Mouse (Mus musculus) kidney, postnatal 0 days (tissue): Measurements from ENCODE around the gene Ppm1e. TPM values are rescaled to one million over a fixed set of nuclear protein-coding genes. Genes with fewer than 3 reads are reported as not detected.

ENCODE experiments used
- ATAC-seq: fragments of 200-750 bp; cut with Nextera tagmentation; replicated peaks from 2 replicates; pipeline ENCODE4 v1.8.0; 2017; ENCODE audit warnings: low read depth, moderate number of reproducible peaks, moderate TSS enrichment, moderate library complexity; ENCODE audit not compliant: low FRiP score
- DNase-seq: peaks from one replicate; pipeline ENCODE4 v3.0.0-alpha.2; 2016; ENCODE audit warnings: low spot score
- H3K27ac ChIP-seq: fragments of 300-500 bp; sonication (generic); 2 replicates; pipeline ENCODE4 v1.5.1; 2014; ENCODE audit warnings: mild to moderate bottlenecking
- H3K27me3 ChIP-seq: fragments of 300-500 bp; sonication (generic); 2 replicates; pipeline ENCODE4 v1.6.1; 2014; ENCODE audit warnings: low read length, mixed read lengths; ENCODE audit not compliant: insufficient read depth
- H3K36me3 ChIP-seq: fragments of 300-500 bp; sonication (generic); 2 replicates; pipeline ENCODE4 v1.6.1; 2014; ENCODE audit warnings: low read length, mixed read lengths; ENCODE audit not compliant: insufficient read depth
- H3K4me1 ChIP-seq: fragments of 300-500 bp; sonication (generic); replicated peaks from 2 replicates; pipeline ENCODE4 v1.6.1; 2014; ENCODE audit warnings: antibody characterized with exemption, low read length, mixed read lengths; ENCODE audit not compliant: insufficient read depth
- H3K4me2 ChIP-seq: fragments of 300-500 bp; sonication (generic); 2 replicates; pipeline ENCODE4 v1.6.1; 2014; ENCODE audit warnings: mild to moderate bottlenecking, low read length, moderate library complexity, mixed read lengths
- H3K4me3 ChIP-seq: fragments of 300-500 bp; sonication (generic); replicated peaks from 2 replicates; pipeline ENCODE4 v1.5.1; 2014; ENCODE audit warnings: low read depth, low read length
- H3K9ac ChIP-seq: fragments of 300-500 bp; sonication (generic); 2 replicates; pipeline ENCODE4 v1.6.1; 2014; ENCODE audit warnings: low read depth, low read length
- H3K9me3 ChIP-seq: fragments of 300-500 bp; sonication (generic); replicated peaks from 2 replicates; pipeline ENCODE4 v1.6.1; 2016; ENCODE audit warnings: low read length, inconsistent platforms, mixed read lengths
- CTCF ChIP-seq: IDR thresholded peaks from 2 replicates; pipeline ENCODE4 v1.5.1; 2016; ENCODE audit warnings: antibody characterized with exemption, low read depth, mild to moderate bottlenecking, moderate library complexity
- WGBS: fragments of 180-500 bp; shearing (Covaris S2); extraction: QIAGEN DNeasy Blood & Tissue Kit; methylation state at CpG from one replicate; pipeline ENCODE4 v1.1.7; 2014; 5-methylcytosine and 5-hydroxymethylcytosine counted together
- polyA plus RNA-seq: library from polyadenylated mRNA; unstranded; fragments of >200 nt; fragmentation: Nextera tagmentation; extraction: Ambion mirVana; gene quantifications from 2 replicates; pipeline ENCODE4 v1.2.1, GENCODE M21; 2015

Gene Ppm1e
- polyA plus RNA-seq, 1 experiment from 2014 or later = 2.1 TPM

- ATAC-seq (no peak), DNase-seq (no peak)
- H3K9me3 ChIP-seq = no peaks in the 10 kb centered on the region
- WGBS = 81% methylated on average over 2 of the region's 2 CpGs
- H3K4me3 ChIP-seq = no peak overlapping the region
- no peaks in the 10 kb centered on the region for H3K36me3 ChIP-seq
- TF ChIP-seq CTCF = no peak
- H3K27ac ChIP-seq = no peak overlapping the region
- H3K27me3 ChIP-seq = no peaks in the 10 kb centered on the region
- H3K4me2 ChIP-seq = no peak overlapping the region
- no peak overlapping the region for H3K9ac ChIP-seq
- H3K4me1 ChIP-seq = no peaks in the 10 kb centered on the region
Observed at GRCm38 (mm10) chr11:87286194-87286593, 72.6 kb downstream of the Ppm1e start.

- no peak for TF ChIP-seq CTCF
- no peaks in the 10 kb centered on the region for H3K27me3 ChIP-seq
- no peaks in the 10 kb centered on the region for H3K4me1 ChIP-seq
- WGBS = 72% methylated on average over 7 of the region's 7 CpGs
- DNase-seq = no peak
- no peaks in the 10 kb centered on the region for H3K9me3 ChIP-seq
- H3K9ac ChIP-seq = no peak overlapping the region
- no peak overlapping the region for H3K27ac ChIP-seq
- no peak for ATAC-seq
- H3K36me3 ChIP-seq = no peaks in the 10 kb centered on the region
- no peak overlapping the region for H3K4me2 ChIP-seq
- no peak overlapping the region for H3K4me3 ChIP-seq
Observed at GRCm38 (mm10) chr11:87281907-87282475, 76.8 kb downstream of the Ppm1e start.

GRCm38 (mm10) chr11:87279461-87279860, 79.4 kb downstream of the Ppm1e start:
- Histone ChIP-seq H3K27ac (no peak overlapping the region), H3K9ac (no peak overlapping the region), H3K36me3 (no peaks in the 10 kb centered on the region), H3K4me2 (no peak overlapping the region), H3K4me1 (no peaks in the 10 kb centered on the region), H3K27me3 (no peaks in the 10 kb centered on the region), H3K9me3 (no peaks in the 10 kb centered on the region), H3K4me3 (no peak overlapping the region)
- ATAC-seq (no peak), DNase-seq (peak; percentile 75)
- TF ChIP-seq CTCF = no peak
- 45% methylated on average over 5 of the region's 5 CpGs for WGBS

GRCm38 (mm10) chr11:87278807-87279206, 80.0 kb downstream of the Ppm1e start:
- H3K9me3 ChIP-seq = no peaks in the 10 kb centered on the region
- no peak overlapping the region for H3K4me3 ChIP-seq
- H3K9ac ChIP-seq = no peak overlapping the region
- no peak for ATAC-seq
- no peak for DNase-seq
- H3K27me3 ChIP-seq = no peaks in the 10 kb centered on the region
- no peak overlapping the region for H3K27ac ChIP-seq
- no peak for TF ChIP-seq CTCF
- H3K36me3 ChIP-seq = no peaks in the 10 kb centered on the region
- WGBS = 63% methylated on average over 4 of the region's 4 CpGs
- no peaks in the 10 kb centered on the region for H3K4me1 ChIP-seq
- no peak overlapping the region for H3K4me2 ChIP-seq

- H3K4me2 ChIP-seq = 0 out of 2 replicates have a peak overlapping the region, but pooled peaks have one; percentile 18
- ATAC-seq = no peak
Observed at GRCm38 (mm10) chr11:87276240-87276985, 82.4 kb downstream of the Ppm1e start.

GRCm38 (mm10) chr11:87275420-87276048, 83.3 kb downstream of the Ppm1e start:
- no peak overlapping the region for H3K4me3 ChIP-seq
- no peak overlapping the region for H3K27ac ChIP-seq
- no peaks in the 10 kb centered on the region for H3K9me3 ChIP-seq
- TF ChIP-seq CTCF = no peak
- no peaks in the 10 kb centered on the region for H3K27me3 ChIP-seq
- no peak for DNase-seq
- H3K36me3 ChIP-seq = no peaks in the 10 kb centered on the region
- no peak overlapping the region for H3K4me2 ChIP-seq
- no peaks in the 10 kb centered on the region for H3K4me1 ChIP-seq
- WGBS = 69% methylated on average over 7 of the region's 7 CpGs
- no peak overlapping the region for H3K9ac ChIP-seq
- ATAC-seq = no peak

More at GRCm38 (mm10) chr11:87276240-87276985, 82.4 kb downstream of the Ppm1e start:
- Histone ChIP-seq H3K27me3 (no peaks in the 10 kb centered on the region), H3K36me3 (no peaks in the 10 kb centered on the region), H3K4me1 (no peaks in the 10 kb centered on the region), H3K9ac (no peak overlapping the region), H3K27ac (no peak overlapping the region), H3K4me3 (no peak overlapping the region), H3K9me3 (no peaks in the 10 kb centered on the region)
- no peak for TF ChIP-seq CTCF
- DNase-seq = peak; percentile 16
- WGBS = 17% methylated on average over 5 of the region's 5 CpGs
